Mouse (Mus musculus): ENCODE measurements around the gene Olfr573-ps1. TPM values are rescaled to one million over a fixed set of nuclear protein-coding genes. Genes with fewer than 3 reads are reported as not detected.

The Olfr573-ps1 gene
- total RNA-seq, 1 experiment, result not detected

GRCm38 (mm10) chr7:102927105-102927504 is 15.3 kb downstream of the Olfr573-ps1 start:
- Histone ChIP-seq H3K36me3 (ENCODE audit: control insufficient read depth, insufficient read depth, low read length, poor library complexity, severe bottlenecking) (no peaks in the 10 kb centered on the region), H3K4me3 (ENCODE audit: insufficient read depth in 1 of 2, low read depth in 1 of 2, low read length in 2 of 2, poor library complexity in 1 of 2, severe bottlenecking in 1 of 2) (no peak overlapping the region), H3K4me1 (ENCODE audit: control insufficient read depth in 2 of 2, insufficient read depth in 2 of 2, low read length in 2 of 2, poor library complexity in 1 of 2) (no peaks in the 10 kb centered on the region), H3K27ac (ENCODE audit: insufficient read depth, low read depth, low read length, poor library complexity, severe bottlenecking) (no peak overlapping the region), H3K9me3 (ENCODE audit: control insufficient read depth, insufficient read depth, low read depth, low read length) (no peaks in the 10 kb centered on the region), H3K9ac (ENCODE audit: insufficient read depth, low read depth, low read length, poor library complexity, severe bottlenecking) (no peak overlapping the region)
- no peak for TF ChIP-seq MAFK (IDR thresholded peaks at IDR 0.05; ENCODE audit: insufficient read depth, low read depth, low read length)
- no peak for TF ChIP-seq ZC3H11A (IDR thresholded peaks at IDR 0.05; ENCODE audit: borderline replicate concordance, low read depth, low read length)
- TF ChIP-seq CHD2 (IDR thresholded peaks at IDR 0.05; ENCODE audit: low read depth, low read length), result no peak
- no peak for TF ChIP-seq HCFC1 (IDR thresholded peaks at IDR 0.05; ENCODE audit: borderline replicate concordance, insufficient read depth, low read length)
- no peak for TF ChIP-seq ZNF384 (IDR thresholded peaks at IDR 0.05; ENCODE audit: low read depth, low read length)
- DNase-seq (ENCODE audit: low read depth, low spot score), result no peak
- in situ Hi-C loops (cut with MboI; ENCODE audit: low sequenced_read_pairs in 2 of 2, unreplicated experiment in 2 of 2), result no loop called here

- H3K9ac ChIP-seq (ENCODE audit: insufficient read depth, low read depth, low read length, poor library complexity, severe bottlenecking), result no peak within 1 kb of the TSS
- no peak for TF ChIP-seq MAFK (IDR thresholded peaks at IDR 0.05; ENCODE audit: insufficient read depth, low read depth, low read length)
- no peak for TF ChIP-seq ZNF384 (IDR thresholded peaks at IDR 0.05; ENCODE audit: low read depth, low read length)
- TF ChIP-seq ZC3H11A (IDR thresholded peaks at IDR 0.05; ENCODE audit: borderline replicate concordance, low read depth, low read length), result no peak
- no peak for TF ChIP-seq CHD2 (IDR thresholded peaks at IDR 0.05; ENCODE audit: low read depth, low read length)
- TF ChIP-seq HCFC1 (IDR thresholded peaks at IDR 0.05; ENCODE audit: borderline replicate concordance, insufficient read depth, low read length), result no peak
Measured at GRCm38 (mm10) chr7:102924109-102924508, 18.3 kb downstream of the Olfr573-ps1 start, which contains the start of gene Olfr572. Gene Olfr572 (plus strand): TSS chr7:102924409.

GRCm38 (mm10) chr7:102919632-102920031 is 22.7 kb downstream of the Olfr573-ps1 start:
- in situ Hi-C loops (cut with MboI; ENCODE audit: low sequenced_read_pairs in 2 of 2, unreplicated experiment in 2 of 2), result loop anchor here (10.0 to 25.0 kb wide), 2 partner anchors 407 to 415 kb away; no protein-coding TSS in a partner anchor
- H3K9me3 ChIP-seq (ENCODE audit: control insufficient read depth, insufficient read depth, low read depth, low read length), result no peaks in the 10 kb centered on the region
- peak; percentile 73 for DNase-seq (ENCODE audit: low read depth, low spot score)
- no peak overlapping the region for H3K9ac ChIP-seq (ENCODE audit: insufficient read depth, low read depth, low read length, poor library complexity, severe bottlenecking)
- no peaks in the 10 kb centered on the region for H3K36me3 ChIP-seq (ENCODE audit: control insufficient read depth, insufficient read depth, low read length, poor library complexity, severe bottlenecking)
- H3K4me1 ChIP-seq (ENCODE audit: control insufficient read depth in 2 of 2, insufficient read depth in 2 of 2, low read length in 2 of 2, poor library complexity in 1 of 2), result no peaks in the 10 kb centered on the region
- TF ChIP-seq ZNF384 (IDR thresholded peaks at IDR 0.05; ENCODE audit: low read depth, low read length) (no peak), MAFK (IDR thresholded peaks at IDR 0.05; ENCODE audit: insufficient read depth, low read depth, low read length) (no peak), CHD2 (IDR thresholded peaks at IDR 0.05; ENCODE audit: low read depth, low read length) (no peak), ZC3H11A (IDR thresholded peaks at IDR 0.05; ENCODE audit: borderline replicate concordance, low read depth, low read length) (peak; percentile 91)
- H3K27ac ChIP-seq (ENCODE audit: insufficient read depth, low read depth, low read length, poor library complexity, severe bottlenecking), result no peak overlapping the region
- no peak overlapping the region for H3K4me3 ChIP-seq (ENCODE audit: insufficient read depth in 1 of 2, low read depth in 1 of 2, low read length in 2 of 2, poor library complexity in 1 of 2, severe bottlenecking in 1 of 2)

More at GRCm38 (mm10) chr7:102924109-102924508, 18.3 kb downstream of the Olfr573-ps1 start, which contains the start of gene Olfr572:
- in situ Hi-C loops (cut with MboI; ENCODE audit: low sequenced_read_pairs in 2 of 2, unreplicated experiment in 2 of 2), result loop anchor here in 1 of 2 experiments (25.0 kb wide), 1 partner anchor 412 kb away; no protein-coding TSS in a partner anchor
- Histone ChIP-seq H3K9me3 (ENCODE audit: control insufficient read depth, insufficient read depth, low read depth, low read length) (no peaks in the 10 kb centered on the region), H3K4me3 (ENCODE audit: insufficient read depth in 1 of 2, low read depth in 1 of 2, low read length in 2 of 2, poor library complexity in 1 of 2, severe bottlenecking in 1 of 2) (no peak within 1 kb of the TSS), H3K4me1 (ENCODE audit: control insufficient read depth in 2 of 2, insufficient read depth in 2 of 2, low read length in 2 of 2, poor library complexity in 1 of 2) (no peaks in the 10 kb centered on the region), H3K36me3 (ENCODE audit: control insufficient read depth, insufficient read depth, low read length, poor library complexity, severe bottlenecking) (no peaks in the 10 kb centered on the region), H3K27ac (ENCODE audit: insufficient read depth, low read depth, low read length, poor library complexity, severe bottlenecking) (no peak within 1 kb of the TSS)
- no peak for DNase-seq (ENCODE audit: low read depth, low spot score)

DNA sequence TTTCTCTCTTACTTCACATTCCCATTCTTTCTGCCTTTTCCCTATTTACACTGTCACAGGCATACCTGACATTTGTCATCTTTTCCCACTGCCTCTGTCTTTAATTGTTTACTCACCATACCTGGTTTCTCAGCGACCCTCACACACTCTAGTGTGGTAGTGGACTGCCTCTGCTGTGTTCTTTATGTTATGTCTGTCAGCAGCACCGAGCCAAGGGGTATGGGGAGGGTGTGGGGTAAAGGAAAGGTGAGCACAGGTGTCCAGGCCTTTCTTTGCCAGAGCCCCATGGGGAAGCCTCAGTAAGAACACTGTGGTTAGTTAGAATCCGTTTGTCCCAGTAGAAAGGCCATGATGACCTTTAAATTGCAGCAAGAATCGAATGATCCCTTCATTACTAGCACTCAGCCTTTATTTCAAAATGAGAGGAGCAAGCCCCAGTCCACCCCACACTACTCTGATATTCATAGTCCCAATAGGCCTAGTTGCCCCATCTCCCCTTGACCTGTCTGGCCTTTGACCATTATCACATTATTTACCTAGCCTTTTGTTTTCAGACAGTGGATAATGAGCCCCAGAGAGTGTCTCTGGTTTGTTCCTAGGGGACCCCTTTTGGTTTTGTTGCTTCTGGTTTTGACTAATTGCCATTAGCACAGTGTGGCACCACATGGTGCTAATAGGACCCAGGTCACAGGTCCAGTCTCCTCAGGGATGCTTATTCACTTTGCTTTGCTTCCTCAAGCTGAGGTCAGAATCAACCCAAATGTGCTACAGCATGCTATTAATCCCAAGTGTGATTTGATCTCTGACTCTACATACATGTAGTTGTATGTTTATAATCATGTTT is 25.1 kb downstream of the Olfr573-ps1 start, which contains the start of gene Olfr571:
Gene Olfr571, minus strand, starts transcription at position 505 of the 844 bp plus-strand sequence.
- no peak for TF ChIP-seq ZNF384 (IDR thresholded peaks at IDR 0.05; ENCODE audit: low read depth, low read length)
- TF ChIP-seq MAFK (IDR thresholded peaks at IDR 0.05; ENCODE audit: insufficient read depth, low read depth, low read length), result no peak
- no peak for TF ChIP-seq ZC3H11A (IDR thresholded peaks at IDR 0.05; ENCODE audit: borderline replicate concordance, low read depth, low read length)
- no peak for TF ChIP-seq CHD2 (IDR thresholded peaks at IDR 0.05; ENCODE audit: low read depth, low read length)
- TF ChIP-seq HCFC1 (IDR thresholded peaks at IDR 0.05; ENCODE audit: borderline replicate concordance, insufficient read depth, low read length), result no peak
- Histone ChIP-seq H3K9me3 (ENCODE audit: control insufficient read depth, insufficient read depth, low read depth, low read length) (no peaks in the 10 kb centered on the region), H3K4me1 (ENCODE audit: control insufficient read depth in 2 of 2, insufficient read depth in 2 of 2, low read length in 2 of 2, poor library complexity in 1 of 2) (no peaks in the 10 kb centered on the region), H3K27ac (ENCODE audit: insufficient read depth, low read depth, low read length, poor library complexity, severe bottlenecking) (no peak within 1 kb of the TSS), H3K9ac (ENCODE audit: insufficient read depth, low read depth, low read length, poor library complexity, severe bottlenecking) (no peak within 1 kb of the TSS), H3K36me3 (ENCODE audit: control insufficient read depth, insufficient read depth, low read length, poor library complexity, severe bottlenecking) (no peaks in the 10 kb centered on the region), H3K4me3 (ENCODE audit: insufficient read depth in 1 of 2, low read depth in 1 of 2, low read length in 2 of 2, poor library complexity in 1 of 2, severe bottlenecking in 1 of 2) (no peak within 1 kb of the TSS)
- no peak for DNase-seq (ENCODE audit: low read depth, low spot score)
- in situ Hi-C loops (cut with MboI; ENCODE audit: low sequenced_read_pairs in 2 of 2, unreplicated experiment in 2 of 2), result loop anchor here (10.0 to 25.0 kb wide), 2 partner anchors 405 to 412 kb away; no protein-coding TSS in a partner anchor
